Mouse (Mus musculus) adrenal gland, postnatal 14 days (tissue): Measurements from ENCODE around the gene Esr2. TPM values are rescaled to one million over a fixed set of nuclear protein-coding genes. Genes with fewer than 3 reads are reported as not detected.
"Not testable (repeated sequence)": the region's sequence is repeated elsewhere in the genome, so short reads cannot be mapped to it uniquely, and the experiment has no call there.

Source experiments
- DNase-seq: peaks from one replicate; pipeline ENCODE4 v3.0.0; 2021; ENCODE audit warnings: mixed read lengths
- total RNA-seq: library from RNA; stranded (reverse); gene quantifications from 2 replicates; pipeline ENCODE4 v1.2.3, GENCODE M21; 2021

Gene Esr2
- total RNA-seq, 1 experiment from 2014 or later, result not detected

DNA sequence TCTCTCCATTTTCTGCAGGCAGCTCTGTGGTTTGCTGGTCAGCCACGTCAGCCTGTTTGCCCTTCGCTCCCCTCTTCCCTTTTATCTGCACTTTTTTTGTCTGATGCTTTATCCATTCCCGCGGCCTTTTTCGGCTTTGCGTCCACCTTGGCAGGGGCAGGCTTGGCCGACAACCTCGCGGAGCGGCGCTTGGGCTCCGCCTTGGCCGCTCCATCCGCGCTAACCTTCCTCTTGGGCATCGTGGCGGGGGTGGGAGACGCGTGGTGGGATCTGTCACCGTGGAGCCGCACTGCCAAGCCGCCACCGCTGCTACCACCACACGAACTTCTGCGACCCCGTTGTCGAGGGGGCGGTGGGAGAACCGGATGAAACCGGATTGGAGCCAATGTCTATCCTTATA, 24.7 kb downstream of the Esr2 start:
- DNase-seq, result peak; percentile 16

DNA sequence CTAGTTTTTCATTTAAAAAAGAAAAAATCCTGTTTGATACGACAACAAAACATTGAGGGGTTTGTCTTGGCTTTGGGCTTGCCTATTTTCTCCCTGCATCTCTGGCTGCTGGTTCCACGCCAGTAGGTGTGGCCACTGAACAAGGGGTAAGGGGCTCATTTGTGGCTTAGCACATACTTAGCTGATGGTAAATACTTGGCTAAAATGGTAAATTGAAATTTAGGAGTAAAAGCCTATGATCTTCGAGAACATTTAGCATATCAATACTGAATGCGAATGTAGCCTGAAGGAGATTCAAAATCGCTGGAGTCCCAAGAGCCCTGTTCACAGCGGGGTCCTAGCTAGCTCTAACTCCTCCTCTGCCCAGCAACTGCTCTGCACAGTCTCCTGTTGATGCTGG, 40.4 kb downstream of the Esr2 start:
- no peak for DNase-seq

DNA sequence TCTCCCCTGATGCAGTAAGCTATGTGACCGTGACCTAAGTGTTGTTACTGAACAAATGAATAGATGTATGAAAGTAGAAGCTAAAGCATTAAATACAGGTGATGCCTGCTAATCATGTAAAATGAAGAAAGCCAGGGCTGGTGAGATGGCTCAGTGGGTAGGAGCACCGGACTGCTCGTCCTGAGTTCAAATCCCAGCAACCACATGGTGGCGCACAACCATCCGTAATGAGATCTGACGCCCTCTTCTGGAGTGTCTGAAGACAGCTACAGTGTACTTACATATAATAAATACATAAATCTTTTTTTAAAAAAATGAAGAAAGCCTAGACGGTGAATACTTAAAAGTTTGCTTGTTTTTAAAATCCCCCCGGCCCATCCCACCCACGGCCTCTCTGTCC, 44.0 kb downstream of the Esr2 start:
- not testable (repeated sequence) for DNase-seq

DNA sequence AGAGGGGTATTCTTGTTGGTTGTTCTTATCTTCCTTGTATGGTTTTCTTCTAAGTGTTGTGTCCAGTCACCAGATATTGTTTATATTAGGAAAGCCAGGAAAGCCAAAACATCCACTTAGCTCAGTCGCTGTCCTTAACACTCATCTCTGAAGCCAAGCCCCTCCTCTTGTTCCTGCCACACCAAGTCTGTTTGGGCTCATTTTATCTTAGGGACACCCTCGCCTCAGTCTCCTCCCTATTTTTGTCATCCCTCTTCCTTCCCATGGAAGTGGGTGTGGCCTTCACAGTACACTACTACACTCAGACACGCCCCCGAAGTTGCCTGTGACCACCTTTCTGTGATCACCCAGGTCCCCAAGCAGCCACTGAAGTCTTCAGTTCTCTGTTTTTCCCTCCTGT, 44.5 kb downstream of the Esr2 start:
- no peak for DNase-seq

DNA sequence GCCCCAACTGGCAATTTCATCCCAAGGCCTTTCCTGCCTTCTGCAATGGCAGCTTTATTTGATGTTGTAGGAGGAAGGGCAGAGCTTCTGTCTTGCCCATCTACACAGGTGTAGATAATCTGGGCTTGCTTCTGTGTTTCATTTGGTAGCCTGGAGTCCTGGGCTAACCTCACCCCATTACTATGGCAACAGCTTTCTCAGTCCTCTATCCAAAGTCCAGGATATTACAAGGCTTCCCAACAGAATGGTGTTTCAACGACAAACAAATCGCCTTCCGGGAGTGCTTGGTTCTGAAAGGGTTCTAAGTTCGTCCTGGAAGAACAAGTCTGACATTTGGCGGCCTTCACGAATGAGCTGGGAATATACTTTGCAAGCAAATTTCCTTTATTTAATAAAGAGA, 46.2 kb downstream of the Esr2 start:
- DNase-seq, result no peak

DNA sequence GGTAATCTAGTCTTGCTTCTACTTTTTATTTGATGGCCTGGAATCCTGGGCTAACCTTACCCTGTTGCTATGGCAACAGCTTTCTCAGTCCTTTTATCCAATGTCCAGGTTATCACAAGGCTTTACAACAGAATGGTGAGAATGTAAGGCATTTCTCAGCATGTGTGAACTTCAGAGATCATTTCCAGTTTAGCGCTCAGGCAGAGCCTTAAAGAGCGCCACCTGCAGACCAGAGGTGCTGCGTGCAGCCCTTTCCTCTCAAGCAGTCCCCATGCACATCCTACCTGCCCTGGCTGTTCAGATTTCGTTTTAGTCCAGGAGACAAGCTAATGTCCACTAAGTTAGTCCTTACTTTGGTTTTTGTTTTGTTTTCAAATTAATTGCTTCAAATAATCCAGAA, 46.8 kb downstream of the Esr2 start:
- peak; percentile 27 for DNase-seq

DNA sequence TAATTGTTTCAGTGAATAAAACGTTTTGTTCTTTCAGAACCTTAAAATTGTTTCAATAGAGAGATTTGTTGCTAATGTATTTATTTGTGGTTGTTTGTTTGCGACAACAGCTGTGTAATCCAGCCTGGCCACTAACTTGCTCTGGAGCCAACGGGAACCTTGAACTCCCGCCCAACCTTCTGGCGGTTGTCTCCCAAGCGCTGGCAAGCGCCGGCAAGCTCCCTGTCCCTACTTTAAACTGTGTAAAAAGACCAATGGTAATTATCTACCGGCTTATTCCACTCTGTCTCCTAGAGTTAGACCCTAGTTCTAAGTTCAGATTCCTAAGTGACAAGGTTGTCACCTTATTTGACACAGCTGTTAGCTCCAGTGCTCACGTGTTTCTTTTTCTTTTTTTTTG, 48.2 kb downstream of the Esr2 start:
- DNase-seq, result peak; percentile 66

DNA sequence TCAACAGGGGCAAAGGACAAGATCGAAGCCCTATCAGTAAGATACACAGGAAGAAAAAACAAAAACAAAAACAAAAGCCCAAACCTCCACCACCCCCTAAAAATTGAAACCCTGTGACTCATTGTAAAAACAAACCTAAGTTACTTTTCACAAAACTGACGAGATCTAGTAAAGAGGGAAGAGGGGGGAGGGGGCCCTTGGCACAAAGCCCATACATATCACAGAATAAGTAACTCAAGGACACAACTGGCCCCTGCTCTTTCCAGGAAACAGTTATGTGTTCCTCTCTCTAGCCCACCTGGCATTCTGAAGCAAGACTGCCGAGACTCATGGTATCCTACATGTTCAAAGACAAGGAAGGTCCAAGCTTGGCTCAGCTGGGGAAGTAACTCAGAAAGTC, 48.8 kb downstream of the Esr2 start:
- no peak for DNase-seq

DNA sequence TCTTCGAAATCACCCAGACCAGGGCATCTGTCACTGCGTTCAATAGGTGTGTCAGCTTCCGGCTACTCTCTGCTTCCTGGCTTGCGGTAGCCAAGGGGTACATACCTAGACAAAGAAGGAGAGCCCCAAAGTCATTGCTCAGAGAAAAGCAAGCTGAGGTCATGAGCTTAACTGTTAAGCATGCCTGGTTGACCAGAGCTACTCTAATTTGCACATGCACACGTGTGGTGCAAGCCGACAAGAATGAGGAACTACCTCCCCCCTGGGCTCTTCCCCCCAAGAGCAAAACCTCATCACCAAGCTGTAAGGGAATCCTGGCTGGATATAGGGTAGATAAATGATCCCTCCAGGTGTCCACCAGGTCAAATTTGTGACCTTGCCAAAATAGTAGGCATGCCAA, 53.8 kb downstream of the Esr2 start:
- no peak for DNase-seq

DNA sequence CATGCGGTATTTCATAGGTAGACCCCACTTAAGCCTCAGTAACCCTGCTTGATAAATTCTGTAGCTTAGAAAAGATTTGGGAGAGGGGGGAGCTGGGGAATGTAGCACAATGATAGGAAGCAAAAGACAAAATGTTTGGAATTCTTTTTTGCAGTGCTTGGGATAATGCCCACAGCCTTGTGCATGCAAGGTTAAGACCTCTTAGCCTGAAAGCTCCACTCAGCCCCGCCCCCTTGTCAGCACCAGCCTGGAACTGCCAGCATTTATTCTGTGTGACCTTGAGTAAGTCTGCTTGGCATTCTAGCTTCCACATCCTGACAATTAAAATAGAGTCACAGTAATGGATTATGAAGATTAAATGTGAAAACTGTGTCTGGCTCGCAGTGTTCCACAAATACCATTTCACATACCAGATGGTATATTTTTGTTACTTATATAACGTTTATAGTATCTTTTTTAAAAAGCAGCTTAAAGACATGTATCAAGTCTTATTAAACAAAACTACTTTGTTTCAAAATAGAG, 59.4 kb downstream of the Esr2 start:
- DNase-seq, result peak; percentile 65

DNA sequence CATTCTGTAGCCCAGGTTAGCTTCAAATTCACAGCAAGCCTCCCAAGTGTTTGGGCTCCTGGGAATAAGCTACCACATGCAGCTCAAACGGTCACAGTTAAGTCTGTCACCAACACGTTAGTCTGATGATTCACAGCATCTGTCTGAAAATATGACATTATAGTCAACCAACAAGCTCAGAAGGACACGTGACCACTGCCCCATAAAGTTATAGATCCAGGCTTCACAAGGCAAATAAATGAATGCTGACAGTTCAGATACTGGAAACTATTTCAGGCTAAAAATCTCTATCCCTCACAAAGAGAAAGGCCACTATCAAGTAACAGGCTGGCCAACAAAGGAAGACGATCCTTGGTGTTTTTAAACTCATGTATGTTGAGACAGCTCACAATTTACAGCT, 60.5 kb downstream of the Esr2 start:
- DNase-seq, result no peak

DNA sequence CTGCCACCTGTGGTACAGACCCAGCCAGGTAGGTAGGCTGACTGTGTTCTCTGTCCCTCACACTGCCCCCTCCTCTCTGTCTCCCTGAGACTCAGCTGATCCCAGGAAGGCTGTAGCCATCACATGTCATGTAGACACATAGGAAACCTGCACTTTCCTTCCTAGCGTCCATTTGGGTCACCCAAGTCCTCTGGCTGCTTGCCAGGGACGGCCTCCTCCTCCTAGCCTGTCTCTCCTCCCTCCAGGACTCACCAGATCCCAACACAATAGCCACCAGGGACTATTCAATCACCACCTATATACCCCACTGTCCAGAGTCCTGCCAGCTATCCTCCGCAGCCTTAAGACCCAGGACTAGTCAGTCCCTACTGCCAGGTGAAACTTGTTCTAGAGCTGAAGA, 66.0 kb downstream of the Esr2 start:
- no peak for DNase-seq

DNA sequence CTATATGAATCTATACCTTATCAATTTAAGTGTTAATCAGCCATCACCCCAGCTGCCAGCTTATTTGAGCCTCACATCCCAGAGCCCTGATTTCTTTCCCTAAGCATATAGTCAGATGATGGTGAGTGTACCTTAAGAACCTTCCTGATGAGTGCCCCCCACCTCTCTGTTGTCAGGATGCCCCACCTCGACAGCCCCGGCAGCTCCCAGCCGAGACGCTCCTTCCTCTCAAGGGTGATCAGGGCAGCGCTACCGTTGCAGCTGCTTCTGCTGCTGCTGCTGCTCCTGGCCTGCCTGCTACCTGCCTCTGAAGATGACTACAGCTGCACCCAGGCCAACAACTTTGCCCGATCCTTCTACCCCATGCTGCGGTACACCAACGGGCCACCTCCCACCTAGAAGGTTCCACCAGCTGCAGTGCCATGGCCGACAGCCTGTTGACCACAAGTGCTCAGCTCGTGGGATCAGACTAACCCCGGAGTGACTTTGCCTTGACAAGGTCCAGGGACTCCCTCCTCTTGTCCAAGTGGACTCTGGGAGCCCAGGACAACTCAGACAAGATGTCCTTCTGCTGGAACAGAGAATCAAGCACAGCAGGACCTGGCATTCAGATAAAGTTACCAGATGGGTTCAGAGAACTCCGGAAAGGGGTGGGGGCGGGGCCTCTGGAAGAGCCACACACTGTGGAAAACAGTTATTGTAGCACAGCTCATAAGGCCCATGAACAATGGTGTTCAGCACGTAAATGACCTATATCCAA, 67.2 kb downstream of the Esr2 start:
- DNase-seq, result no peak

DNA sequence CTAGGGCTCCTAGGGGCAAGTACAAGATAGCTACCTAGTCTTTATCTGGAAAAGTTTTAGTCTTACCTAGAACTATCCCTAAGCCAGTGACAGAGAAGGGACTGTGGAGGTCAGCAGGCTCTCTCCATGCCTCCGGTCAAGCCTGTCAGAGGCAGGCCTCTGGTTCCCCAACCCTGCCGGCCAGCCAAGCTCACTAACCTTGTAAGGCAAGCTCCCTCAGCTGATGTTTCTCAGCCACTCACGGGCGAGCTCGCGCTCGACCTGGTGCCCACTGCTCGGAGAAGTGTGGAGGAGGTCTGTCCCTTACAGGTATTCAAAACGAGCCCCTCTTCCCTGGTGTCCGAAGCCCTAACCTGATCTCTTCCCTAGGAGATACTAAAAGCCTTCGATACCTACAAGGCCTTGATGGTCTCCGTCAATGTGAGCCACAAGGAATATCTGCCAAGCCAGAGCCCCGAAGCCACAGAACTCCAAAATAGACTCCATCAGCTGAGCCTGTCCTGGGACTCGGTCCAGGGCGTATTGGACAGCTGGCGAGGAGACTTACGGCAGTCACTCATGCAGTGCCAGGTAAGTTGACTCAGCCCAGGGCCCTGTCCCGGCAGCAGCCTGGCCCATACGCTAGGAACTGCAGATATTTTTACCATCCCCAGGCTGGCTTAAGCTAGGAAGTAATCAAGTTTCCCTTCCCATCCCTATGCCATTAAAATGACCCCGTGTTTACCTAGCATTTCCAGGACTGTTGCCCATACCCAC, 72.3 kb downstream of the Esr2 start:
- no peak for DNase-seq

DNA sequence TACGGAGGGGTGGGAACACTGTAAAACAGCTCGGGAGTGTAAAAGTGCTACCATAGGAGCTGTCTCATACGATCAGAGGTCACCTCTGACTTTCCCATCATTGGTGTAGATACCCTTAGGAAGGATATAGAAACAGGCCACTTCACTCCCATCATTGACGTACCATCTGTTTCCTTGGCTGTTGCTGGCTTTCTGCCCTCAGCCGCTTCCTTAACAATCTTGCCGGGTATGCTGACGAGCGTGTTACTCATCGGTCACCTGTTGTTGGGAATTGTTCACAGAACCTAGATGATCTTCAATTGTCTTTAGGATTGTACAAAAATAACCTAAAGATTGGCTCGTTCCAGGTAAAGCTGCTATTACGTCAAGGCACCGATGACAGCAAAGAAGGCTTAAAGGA, 74.4 kb downstream of the Esr2 start:
- DNase-seq, result no peak

DNA sequence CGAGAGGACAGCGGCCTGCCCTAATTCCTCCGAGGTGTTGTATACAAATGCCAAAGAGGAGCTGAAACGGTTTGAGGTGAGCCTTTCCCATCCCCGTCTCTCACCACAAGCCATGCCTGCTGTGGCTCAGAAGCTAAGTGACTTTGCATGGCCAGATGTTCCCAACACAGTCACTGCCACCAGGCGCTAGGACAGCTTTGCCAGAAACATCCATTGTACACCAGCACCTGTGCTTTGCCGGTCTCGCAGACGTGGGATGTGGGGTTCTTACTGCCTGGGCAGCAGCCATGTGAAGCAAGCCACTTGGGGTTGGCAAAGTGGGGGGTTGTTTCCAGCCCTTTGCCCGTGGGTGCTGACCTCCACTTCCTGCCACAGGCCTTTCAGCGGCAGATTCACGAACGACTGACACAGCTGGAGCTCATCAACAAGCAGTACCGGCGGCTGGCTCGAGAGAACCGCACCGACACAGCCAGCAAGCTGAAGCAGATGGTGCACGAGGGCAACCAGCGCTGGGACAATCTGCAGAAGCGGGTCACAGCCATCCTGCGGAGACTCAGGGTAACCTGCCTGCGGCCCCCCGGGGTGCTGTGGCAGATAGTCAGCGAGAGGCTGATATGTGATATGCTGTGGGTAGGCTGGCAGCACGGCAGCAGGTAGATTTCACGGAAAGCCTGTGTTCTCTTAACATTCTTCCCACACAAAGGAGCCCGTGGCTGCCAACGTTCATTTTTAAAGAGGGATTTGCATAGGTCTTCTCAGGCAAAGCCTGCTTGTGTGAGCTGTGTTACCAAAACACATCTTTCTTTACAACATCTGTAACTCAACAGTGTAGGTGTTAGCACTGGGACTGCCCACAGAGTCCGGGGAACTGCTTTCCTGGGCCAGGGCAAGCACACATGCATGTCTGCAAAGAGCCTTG, 81.7 kb downstream of the Esr2 start:
- no peak for DNase-seq

DNA sequence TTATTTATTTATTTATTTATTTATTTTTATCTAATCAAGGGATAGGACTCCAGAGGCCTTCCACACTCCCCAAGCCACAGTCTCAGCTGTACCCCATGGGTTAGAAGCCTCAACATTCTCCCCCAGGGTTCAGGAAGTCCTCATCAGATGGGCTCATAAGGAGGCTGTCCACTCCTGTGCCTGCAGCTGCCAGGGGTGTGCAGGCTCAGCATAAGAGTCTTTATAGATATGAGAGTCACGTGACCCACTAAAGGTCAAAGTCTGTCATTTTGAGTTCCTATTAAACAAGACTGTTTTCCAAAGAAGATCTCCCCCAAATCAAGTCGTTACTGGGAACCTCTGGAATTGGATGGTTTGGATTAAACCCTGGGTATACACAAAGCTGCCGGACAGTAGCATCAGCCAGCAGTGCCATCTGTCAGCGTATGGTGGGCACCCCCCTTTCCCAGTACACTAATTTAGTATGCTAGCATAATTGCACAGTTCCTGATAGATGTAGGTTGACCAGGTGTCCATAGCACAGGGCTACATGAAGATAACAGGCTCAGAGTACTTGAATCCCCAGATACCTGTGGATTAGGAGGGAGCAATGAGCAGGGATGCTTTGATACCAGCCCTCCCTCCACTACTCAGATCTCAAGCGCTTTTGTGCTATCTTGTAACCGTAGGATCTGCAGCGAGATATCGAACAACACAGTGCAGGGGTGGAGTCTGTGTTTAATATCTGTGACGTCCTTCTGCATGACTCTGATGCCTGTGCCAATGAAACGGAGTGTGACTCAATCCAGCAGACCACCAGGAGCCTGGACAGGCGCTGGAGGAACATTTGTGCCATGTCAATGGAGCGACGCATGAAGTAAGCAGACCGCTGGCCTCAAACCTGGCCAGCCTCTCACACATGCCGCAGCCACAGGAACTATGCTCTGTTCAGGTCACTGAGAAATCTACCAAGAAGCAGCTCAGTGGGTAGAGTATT, 83.2 kb downstream of the Esr2 start:
- DNase-seq, result no peak

DNA sequence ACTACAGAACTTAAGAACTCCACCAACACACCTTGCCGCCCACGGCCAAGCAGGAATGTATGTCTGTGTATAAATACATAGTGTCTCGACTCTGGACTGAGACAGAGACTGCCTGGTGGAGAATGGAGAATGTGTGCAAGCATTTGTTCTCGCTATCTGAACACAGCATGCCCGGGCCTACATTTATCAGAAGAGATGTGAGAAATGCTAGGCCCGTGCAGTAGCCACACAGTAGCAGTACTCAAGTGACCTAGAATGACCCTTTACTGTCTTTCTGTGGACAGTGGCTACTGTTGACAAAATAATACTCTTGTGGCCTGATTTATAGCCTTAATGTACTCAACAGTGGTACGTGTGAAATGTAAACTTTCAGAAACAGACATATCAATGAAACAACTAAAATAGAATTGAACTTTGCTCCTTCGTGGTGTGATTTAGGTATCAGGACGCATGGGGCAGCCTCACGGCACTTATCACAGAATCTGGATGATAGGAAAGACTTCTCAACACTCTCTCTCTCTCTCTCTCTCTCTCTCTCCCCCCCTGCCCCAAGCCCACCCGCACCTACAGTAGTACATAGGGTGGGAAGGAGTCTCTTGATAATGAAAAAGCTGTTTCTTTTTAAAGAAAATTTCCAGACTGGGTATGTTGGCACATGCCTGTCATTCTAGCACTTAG, 84.1 kb downstream of the Esr2 start:
- DNase-seq, result no peak

DNA sequence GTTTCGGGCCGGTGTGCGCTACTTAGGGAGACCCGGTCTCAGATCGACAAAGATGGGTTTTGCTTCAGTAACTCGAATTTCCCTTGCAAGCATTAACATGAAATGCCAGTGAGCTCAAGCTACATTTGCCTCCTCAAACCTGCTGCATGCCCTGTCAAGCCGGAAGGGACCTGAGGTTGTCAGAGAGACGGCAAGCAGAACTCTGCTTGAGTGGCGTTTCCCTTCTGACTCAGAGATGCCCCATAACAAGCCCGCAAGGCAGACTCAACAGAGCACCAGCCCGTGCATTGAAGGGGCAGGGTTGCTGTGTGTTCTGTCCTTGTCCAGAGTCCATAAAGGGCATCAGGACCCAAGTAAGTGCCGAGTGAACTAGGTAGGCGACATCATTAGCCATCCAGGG, 90.0 kb downstream of the Esr2 start:
- DNase-seq, result no peak

DNA sequence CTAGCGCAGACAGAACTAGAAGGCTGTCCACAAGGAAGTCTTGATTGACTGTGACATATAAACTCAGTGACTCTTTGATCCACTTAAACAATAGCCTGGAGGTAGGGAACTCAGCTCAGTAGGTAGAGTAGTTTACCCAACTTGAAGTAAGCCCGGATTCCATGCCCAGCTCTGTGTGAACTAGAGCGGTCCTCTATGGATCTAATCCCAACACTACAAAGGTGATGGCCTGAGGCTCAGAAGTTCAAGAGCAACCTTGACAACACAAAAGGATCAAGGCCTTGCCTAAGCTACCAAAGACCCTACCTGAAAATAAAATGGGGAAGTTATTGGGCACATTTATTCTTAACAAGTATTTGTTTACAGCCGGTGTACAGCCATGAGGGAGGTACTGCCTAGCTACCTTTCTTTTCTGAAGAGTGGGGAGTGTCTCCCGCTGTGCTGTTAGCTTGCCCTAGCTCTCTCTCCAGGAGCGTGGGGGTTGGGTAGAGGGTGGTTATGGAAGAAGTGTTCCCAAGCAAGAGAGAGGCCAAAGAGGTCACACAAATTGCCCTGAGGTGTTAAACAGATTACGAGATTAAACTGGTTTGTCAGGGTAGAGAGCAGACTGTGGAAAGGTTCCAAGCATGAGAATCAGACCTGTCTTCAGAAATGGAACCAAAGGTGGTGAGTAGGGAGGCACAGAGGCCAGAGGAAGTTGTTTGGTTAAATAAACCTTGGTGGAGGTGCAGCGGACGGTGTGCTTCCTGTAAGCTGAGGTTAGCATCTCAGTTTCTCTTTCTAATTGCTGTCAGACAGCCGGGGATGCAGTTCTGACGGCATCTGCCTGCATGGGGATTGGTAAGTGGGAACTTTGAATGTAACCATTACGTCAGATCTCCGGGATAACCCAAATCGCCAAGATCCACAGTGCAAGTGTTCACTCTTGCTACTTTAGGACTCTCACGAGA, 90.8 kb downstream of the Esr2 start:
- no peak for DNase-seq
